Mouse (Mus musculus): ENCODE measurements at regions not wholly inside any gene's neighbourhood (a gene's known extent, or its start where the extent isn't known, plus 50 kb on each side); places are given as distances from the start of the nearest gene placed in this dataset.

GRCm38 (mm10) chr10:68344991-68345720 is 66.6 kb upstream of the Arid5b start:
- Histone ChIP-seq H3K4me2 (ENCODE audit: low read length) (no peak overlapping the region), H3K9ac (replicated peaks; ENCODE audit: low read depth, low read length) (no peak overlapping the region), H3K27ac (ENCODE audit: low read length) (no peak overlapping the region), H3K4me3 (replicated peaks; ENCODE audit: low read length) (no peak overlapping the region), H3K27me3 (replicated peaks; ENCODE audit: control insufficient read depth, insufficient read depth, low read length) (no peaks in the 10 kb centered on the region), H3K9me3 (ENCODE audit: control insufficient read depth, low read length) (peaks cover 5% of the 10 kb centered on the region; the same call in 1 of the 2 replicates), H3K4me1 (replicated peaks; ENCODE audit: control insufficient read depth, insufficient read depth, low read length) (no peaks in the 10 kb centered on the region), H3K36me3 (ENCODE audit: control insufficient read depth, insufficient read depth) (no peaks in the 10 kb centered on the region)
- no peak for ATAC-seq
- WGBS, result 67% methylated on average over 18 of the region's 18 CpGs

- no peaks in the 10 kb centered on the region for H3K36me3 ChIP-seq (ENCODE audit: control insufficient read depth, insufficient read depth)
- 96% methylated on average over 2 of the region's 2 CpGs for WGBS
- peaks cover 5% of the 10 kb centered on the region; the same call in 1 of the 2 replicates for H3K9me3 ChIP-seq (ENCODE audit: control insufficient read depth, low read length)
- no peak overlapping the region for H3K4me2 ChIP-seq (ENCODE audit: low read length)
- no peak overlapping the region for H3K9ac ChIP-seq (replicated peaks; ENCODE audit: low read depth, low read length)
- no peak for ATAC-seq
- no peaks in the 10 kb centered on the region for H3K27me3 ChIP-seq (replicated peaks; ENCODE audit: control insufficient read depth, insufficient read depth, low read length)
- no peak overlapping the region for H3K27ac ChIP-seq (ENCODE audit: low read length)
- no peaks in the 10 kb centered on the region for H3K4me1 ChIP-seq (replicated peaks; ENCODE audit: control insufficient read depth, insufficient read depth, low read length)
- no peak overlapping the region for H3K4me3 ChIP-seq (replicated peaks; ENCODE audit: low read length)
Observed at GRCm38 (mm10) chr10:68344211-68344610, 65.7 kb upstream of the Arid5b start.

- no peak for ATAC-seq
- Histone ChIP-seq H3K36me3 (ENCODE audit: control insufficient read depth, insufficient read depth) (no peaks in the 10 kb centered on the region), H3K4me3 (replicated peaks; ENCODE audit: low read length) (no peak overlapping the region), H3K4me2 (ENCODE audit: low read length) (no peak overlapping the region), H3K27ac (ENCODE audit: low read length) (no peak overlapping the region), H3K9me3 (ENCODE audit: control insufficient read depth, low read length) (no peaks in the 10 kb centered on the region), H3K9ac (replicated peaks; ENCODE audit: low read depth, low read length) (no peak overlapping the region), H3K27me3 (replicated peaks; ENCODE audit: control insufficient read depth, insufficient read depth, low read length) (no peaks in the 10 kb centered on the region), H3K4me1 (replicated peaks; ENCODE audit: control insufficient read depth, insufficient read depth, low read length) (no peaks in the 10 kb centered on the region)
- 73% methylated on average over 5 of the region's 5 CpGs for WGBS
Observed at GRCm38 (mm10) chr10:68334054-68334453, 55.5 kb upstream of the Arid5b start.
